Mouse (Mus musculus): Measurements from ENCODE around the gene Bicral. TPM values are rescaled to one million over a fixed set of nuclear protein-coding genes. Genes with fewer than 3 reads are reported as not detected.
A peak's percentile ranks its signal among the peaks of the same experiment; 100 is the strongest.

Gene Bicral
- polyA plus RNA-seq, 1 experiment: 14.4 TPM

DNA sequence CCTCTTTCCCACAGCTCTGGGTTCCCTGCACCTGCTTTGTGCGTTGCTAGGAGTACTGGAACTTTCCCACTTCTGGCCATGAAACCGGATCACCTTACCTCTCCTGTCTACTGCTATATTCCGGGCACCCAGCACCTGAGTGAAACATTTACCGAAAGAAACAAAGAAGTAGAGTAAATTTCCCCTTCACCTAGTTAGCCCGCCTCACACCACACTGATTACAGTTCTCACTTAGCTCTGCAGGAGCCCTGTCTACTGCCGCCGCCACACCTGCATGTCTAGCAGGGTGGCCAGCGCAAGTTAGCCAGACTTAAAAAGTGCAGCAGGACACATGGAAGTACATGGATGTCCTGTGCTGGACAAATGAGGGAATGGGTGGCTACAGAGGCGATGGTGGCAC is 24.8 kb upstream of the Bicral start:
- no peaks in the 10 kb centered on the region for H3K36me3 ChIP-seq (ENCODE audit: control insufficient read depth, insufficient read depth, low read length)
- no peaks in the 10 kb centered on the region for H3K4me1 ChIP-seq (ENCODE audit: control insufficient read depth, insufficient read depth, insufficient read length)
- no peak overlapping the region for H3K27ac ChIP-seq (ENCODE audit: insufficient read depth, low read length)
- H3K27me3 ChIP-seq (ENCODE audit: control insufficient read depth, insufficient read depth, low read length): no peaks in the 10 kb centered on the region
- TF ChIP-seq CTCF (IDR thresholded peaks at IDR 0.05; ENCODE audit: extremely low read depth, insufficient read depth, insufficient read length, insufficient replicate concordance): no peak
- TF ChIP-seq POLR2A (IDR thresholded peaks at IDR 0.05; ENCODE audit: low read depth, low read length): no peak
- no peak overlapping the region for H3K4me3 ChIP-seq (ENCODE audit: extremely low read depth, insufficient read depth, insufficient read length)
- DNase-seq (ENCODE audit: low read depth in 1 of 2, low spot score in 2 of 2): no peak
- 96% methylated on average over 9 of the region's 9 CpGs for WGBS

DNA sequence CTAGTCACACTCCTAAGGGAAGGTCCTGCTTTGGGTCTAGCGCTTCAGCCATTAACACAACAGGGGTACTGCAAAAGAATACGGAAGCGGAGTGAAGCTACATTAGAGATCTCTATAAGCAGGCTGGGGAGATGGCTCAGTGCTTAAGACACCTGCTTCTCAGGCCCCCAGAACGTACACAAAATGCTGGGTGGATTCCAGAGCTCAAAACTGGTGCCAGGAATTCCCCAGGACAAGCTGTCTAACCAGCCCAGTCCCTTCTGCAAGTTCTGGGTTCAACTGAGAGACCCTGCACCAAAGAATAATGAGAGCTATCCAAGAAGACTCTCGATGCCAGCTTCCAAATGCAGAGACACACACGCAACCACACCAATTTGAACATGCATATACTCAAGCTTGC is 23.4 kb upstream of the Bicral start:
- Histone ChIP-seq H3K36me3 (ENCODE audit: control insufficient read depth, insufficient read depth, low read length) (no peaks in the 10 kb centered on the region), H3K27ac (ENCODE audit: insufficient read depth, low read length) (no peak overlapping the region), H3K4me3 (ENCODE audit: extremely low read depth, insufficient read depth, insufficient read length) (no peak overlapping the region), H3K27me3 (ENCODE audit: control insufficient read depth, insufficient read depth, low read length) (no peaks in the 10 kb centered on the region), H3K4me1 (ENCODE audit: control insufficient read depth, insufficient read depth, insufficient read length) (no peaks in the 10 kb centered on the region)
- whole genome bisulfite sequencing: 90% methylated on average over 6 of the region's 6 CpGs
- DNase-seq (ENCODE audit: low read depth in 1 of 2, low spot score in 2 of 2): no peak
- TF ChIP-seq CTCF (IDR thresholded peaks at IDR 0.05; ENCODE audit: extremely low read depth, insufficient read depth, insufficient read length, insufficient replicate concordance): no peak
- TF ChIP-seq POLR2A (IDR thresholded peaks at IDR 0.05; ENCODE audit: low read depth, low read length): no peak

DNA sequence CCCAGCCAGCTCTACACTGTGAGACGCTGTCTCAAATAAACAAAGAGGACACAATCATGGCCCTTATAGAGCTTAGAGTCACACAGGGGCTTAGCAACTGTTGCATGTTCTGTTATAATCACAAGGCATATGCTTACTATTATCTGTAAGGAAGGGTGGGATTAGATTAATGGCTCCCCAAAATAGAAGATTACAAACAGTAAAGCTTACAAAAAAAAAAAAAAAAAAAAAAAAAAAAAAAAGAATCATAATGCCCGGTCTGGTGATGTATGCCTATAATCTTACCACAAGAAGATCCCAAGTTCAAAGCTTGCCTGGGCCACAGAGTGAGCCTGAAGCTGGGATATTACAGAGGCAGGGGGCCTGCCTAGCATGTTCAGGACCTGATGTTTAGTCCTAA is 22.0 kb upstream of the Bicral start:
- no peak overlapping the region for H3K27ac ChIP-seq (ENCODE audit: insufficient read depth, low read length)
- H3K4me3 ChIP-seq (ENCODE audit: extremely low read depth, insufficient read depth, insufficient read length): no peak overlapping the region
- no peaks in the 10 kb centered on the region for H3K4me1 ChIP-seq (ENCODE audit: control insufficient read depth, insufficient read depth, insufficient read length)

DNA sequence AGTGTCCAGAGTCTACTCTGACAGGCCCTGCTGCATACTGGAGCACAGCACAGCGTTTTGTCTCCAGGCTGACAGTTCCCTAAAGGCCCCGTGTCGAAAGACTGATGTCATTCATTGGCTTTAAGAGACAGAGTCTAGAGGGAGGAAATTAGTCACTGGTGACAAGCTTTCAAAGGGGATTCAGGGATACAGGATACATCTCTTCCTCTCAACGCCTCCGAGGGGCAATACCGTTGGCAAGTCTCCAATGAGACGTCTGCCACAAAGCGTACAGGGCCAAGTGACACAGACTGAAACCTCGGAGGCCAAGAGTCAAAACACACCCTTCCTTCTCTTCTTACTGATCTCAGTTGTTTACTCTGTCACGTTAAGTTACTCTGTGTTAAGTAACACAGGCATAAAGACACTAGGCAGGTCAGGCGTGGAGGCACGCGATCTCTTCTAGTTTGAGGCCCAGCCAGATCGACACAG is 21.6 kb upstream of the Bicral start:
- no peak overlapping the region for H3K27ac ChIP-seq (ENCODE audit: insufficient read depth, low read length)
- H3K4me1 ChIP-seq (ENCODE audit: control insufficient read depth, insufficient read depth, insufficient read length): no peaks in the 10 kb centered on the region
- no peak overlapping the region for H3K4me3 ChIP-seq (ENCODE audit: extremely low read depth, insufficient read depth, insufficient read length)
- TF ChIP-seq POLR2A (IDR thresholded peaks at IDR 0.05; ENCODE audit: low read depth, low read length) (no peak), CTCF (IDR thresholded peaks at IDR 0.05; ENCODE audit: extremely low read depth, insufficient read depth, insufficient read length, insufficient replicate concordance) (no peak)
- no peak for DNase-seq (ENCODE audit: low read depth in 1 of 2, low spot score in 2 of 2)
- no peaks in the 10 kb centered on the region for H3K36me3 ChIP-seq (ENCODE audit: control insufficient read depth, insufficient read depth, low read length)
- WGBS: 56% methylated on average over 14 of the region's 14 CpGs
- no peaks in the 10 kb centered on the region for H3K27me3 ChIP-seq (ENCODE audit: control insufficient read depth, insufficient read depth, low read length)

More for the DNA sequence above, 22.0 kb upstream of the Bicral start:
- DNase-seq (ENCODE audit: low read depth in 1 of 2, low spot score in 2 of 2): no peak
- no peaks in the 10 kb centered on the region for H3K36me3 ChIP-seq (ENCODE audit: control insufficient read depth, insufficient read depth, low read length)
- TF ChIP-seq CTCF (IDR thresholded peaks at IDR 0.05; ENCODE audit: extremely low read depth, insufficient read depth, insufficient read length, insufficient replicate concordance) (no peak), POLR2A (IDR thresholded peaks at IDR 0.05; ENCODE audit: low read depth, low read length) (no peak)
- 77% methylated on average over 2 of the region's 2 CpGs for WGBS
- no peaks in the 10 kb centered on the region for H3K27me3 ChIP-seq (ENCODE audit: control insufficient read depth, insufficient read depth, low read length)

DNA sequence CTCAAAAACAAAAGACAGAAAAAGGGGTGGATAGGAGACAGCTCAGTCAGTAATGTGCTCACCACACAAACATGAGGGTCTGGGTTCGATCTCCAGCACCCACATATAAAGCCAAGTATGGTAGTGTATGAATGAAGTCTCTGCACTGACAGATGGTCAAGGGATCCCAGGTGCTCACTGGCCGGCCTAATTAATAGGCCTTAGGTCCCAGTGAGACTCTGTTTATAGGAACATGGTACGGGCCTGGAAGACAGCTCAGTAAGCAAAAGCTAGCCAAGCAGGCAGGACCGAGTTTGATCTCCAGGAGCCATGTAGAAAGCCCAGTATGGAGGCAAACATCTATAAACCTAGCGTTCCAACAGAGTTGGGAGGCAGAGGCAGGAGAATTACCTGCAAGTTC is 18.8 kb upstream of the Bicral start:
- H3K4me3 ChIP-seq (ENCODE audit: extremely low read depth, insufficient read depth, insufficient read length): no peak overlapping the region
- no peaks in the 10 kb centered on the region for H3K27me3 ChIP-seq (ENCODE audit: control insufficient read depth, insufficient read depth, low read length)
- no peak for TF ChIP-seq CTCF (IDR thresholded peaks at IDR 0.05; ENCODE audit: extremely low read depth, insufficient read depth, insufficient read length, insufficient replicate concordance)
- TF ChIP-seq POLR2A (IDR thresholded peaks at IDR 0.05; ENCODE audit: low read depth, low read length): no peak
- no peak for DNase-seq (ENCODE audit: low read depth in 1 of 2, low spot score in 2 of 2)
- 94% methylated on average over 5 of the region's 5 CpGs for WGBS
- H3K4me1 ChIP-seq (ENCODE audit: control insufficient read depth, insufficient read depth, insufficient read length): no peaks in the 10 kb centered on the region; the same call in 1 of the 2 replicates
- no peak overlapping the region for H3K27ac ChIP-seq (ENCODE audit: insufficient read depth, low read length)
- H3K36me3 ChIP-seq (ENCODE audit: control insufficient read depth, insufficient read depth, low read length): no peaks in the 10 kb centered on the region

DNA sequence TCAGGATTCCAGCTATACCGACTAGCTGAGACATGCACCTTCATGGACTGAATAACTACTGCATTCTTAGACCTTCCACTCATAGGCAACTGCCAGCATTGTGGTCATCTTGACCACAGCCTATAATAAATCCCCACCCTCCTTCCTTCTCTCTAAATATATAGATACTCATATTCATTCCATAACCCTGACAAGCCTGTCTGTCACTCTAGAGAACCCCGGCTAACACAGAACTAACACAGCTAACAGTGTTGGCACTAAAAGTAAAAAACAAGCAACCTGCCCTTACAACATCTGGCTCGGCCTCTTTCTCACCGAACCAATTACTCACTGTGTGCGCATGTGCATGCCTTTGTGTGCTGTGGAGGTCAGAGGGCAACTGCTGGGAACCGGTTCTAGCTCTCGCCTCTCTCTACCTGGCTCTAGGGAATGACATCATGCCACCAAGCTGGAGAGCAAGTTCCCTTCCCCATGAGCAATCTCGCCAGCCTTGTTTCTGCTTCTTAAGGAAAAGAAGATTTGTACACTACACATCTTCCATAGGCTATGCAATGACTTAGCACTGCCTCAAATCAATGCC is 18.2 kb upstream of the Bicral start:
- Histone ChIP-seq H3K27ac (ENCODE audit: insufficient read depth, low read length) (no peak overlapping the region), H3K4me3 (ENCODE audit: extremely low read depth, insufficient read depth, insufficient read length) (no peak overlapping the region), H3K4me1 (ENCODE audit: control insufficient read depth, insufficient read depth, insufficient read length) (no peaks in the 10 kb centered on the region; the same call in 1 of the 2 replicates), H3K36me3 (ENCODE audit: control insufficient read depth, insufficient read depth, low read length) (no peaks in the 10 kb centered on the region), H3K27me3 (ENCODE audit: control insufficient read depth, insufficient read depth, low read length) (no peaks in the 10 kb centered on the region)
- TF ChIP-seq CTCF (IDR thresholded peaks at IDR 0.05; ENCODE audit: extremely low read depth, insufficient read depth, insufficient read length, insufficient replicate concordance) (no peak), POLR2A (IDR thresholded peaks at IDR 0.05; ENCODE audit: low read depth, low read length) (no peak)
- WGBS: 94% methylated on average over 8 of the region's 8 CpGs
- DNase-seq (ENCODE audit: low read depth in 1 of 2, low spot score in 2 of 2): no peak

DNA sequence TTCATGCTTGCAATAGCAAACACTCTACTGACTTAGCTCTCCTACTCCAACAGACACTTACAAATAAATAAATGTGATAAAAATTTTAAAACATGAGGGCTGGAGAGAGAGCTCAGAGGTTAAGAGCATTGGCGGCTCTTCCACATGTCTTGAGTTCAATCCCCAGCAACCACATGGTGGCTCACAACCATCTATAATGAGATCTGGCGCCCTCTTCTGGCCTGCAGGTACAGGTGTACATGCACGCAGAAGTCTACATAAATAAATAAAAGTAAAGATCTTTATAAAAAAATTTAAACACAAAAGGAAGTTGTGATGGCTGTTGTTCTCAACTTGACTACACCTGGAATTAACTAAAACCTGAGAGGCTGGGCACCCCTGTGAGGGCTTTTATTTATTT is 17.3 kb upstream of the Bicral start:
- Histone ChIP-seq H3K4me1 (ENCODE audit: control insufficient read depth, insufficient read depth, insufficient read length) (peaks cover 6% of the 10 kb centered on the region; the same call in 1 of the 2 replicates), H3K27ac (ENCODE audit: insufficient read depth, low read length) (no peak overlapping the region), H3K27me3 (ENCODE audit: control insufficient read depth, insufficient read depth, low read length) (no peaks in the 10 kb centered on the region), H3K36me3 (ENCODE audit: control insufficient read depth, insufficient read depth, low read length) (no peaks in the 10 kb centered on the region), H3K4me3 (ENCODE audit: extremely low read depth, insufficient read depth, insufficient read length) (no peak overlapping the region)
- DNase-seq (ENCODE audit: low read depth in 1 of 2, low spot score in 2 of 2): no peak
- 68% methylated on average over 3 of the region's 3 CpGs for WGBS
- peak; percentile 35; the same call in 1 of the 2 replicates for TF ChIP-seq CTCF (IDR thresholded peaks at IDR 0.05; ENCODE audit: extremely low read depth, insufficient read depth, insufficient read length, insufficient replicate concordance)
- no peak for TF ChIP-seq POLR2A (IDR thresholded peaks at IDR 0.05; ENCODE audit: low read depth, low read length)
